ENCODE assay signal across 24 mouse cellular contexts in the genomic region with DNA sequence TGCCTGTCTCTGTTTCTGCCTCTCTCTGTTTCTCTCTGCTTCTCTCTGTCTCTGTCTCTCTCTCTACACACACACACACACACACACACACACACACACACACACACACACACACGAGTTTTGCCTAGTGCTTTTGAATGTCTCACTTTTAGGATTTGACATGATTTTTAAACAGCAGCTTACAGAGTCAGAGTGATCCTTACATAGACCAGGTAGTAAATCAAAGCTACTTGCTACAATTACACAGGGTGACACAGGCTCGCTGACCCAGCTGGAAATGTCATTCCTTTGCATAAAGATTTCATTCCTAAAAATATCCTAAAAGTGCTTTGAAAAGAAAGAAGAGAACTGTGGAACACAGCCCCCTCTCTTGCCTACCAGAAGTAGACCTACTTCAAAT.
"Had no signal": no experiment of that assay in that cellular context is flagged by ENCODE, and none has a peak within 500 bp of the region (broad histone marks: within the 10 kb centered on the region; RNA-seq: fewer than 3 reads in every experiment).

No protein-coding gene starts in this region.

- H3K4me2 ChIP-seq: heart, embryonic 11.5 days; heart, embryonic 13.5 days; heart, embryonic 15.5 days; hindbrain, embryonic 13.5 days; hindbrain, embryonic 15.5 days; limb, embryonic 13.5 days; limb, embryonic 15.5 days; liver, embryonic 12.5 days had no signal

- ATAC-seq: forebrain, postnatal 0 days; hindbrain, postnatal 0 days; intestine, embryonic 16.5 days; liver, embryonic 12.5 days had no signal

- H3K27me3 ChIP-seq: heart, embryonic 13.5 days; heart, embryonic 15.5 days; hindbrain, embryonic 13.5 days; hindbrain, embryonic 15.5 days; limb, embryonic 13.5 days; limb, embryonic 15.5 days; liver, embryonic 12.5 days had no signal

- H3K9me3 ChIP-seq: heart, embryonic 13.5 days; heart, embryonic 15.5 days; hindbrain, embryonic 13.5 days; hindbrain, embryonic 15.5 days; limb, embryonic 13.5 days; limb, embryonic 15.5 days; liver, embryonic 12.5 days had no signal

- H3K27ac ChIP-seq: heart, adult 2 months; heart, embryonic 13.5 days; heart, embryonic 15.5 days; hindbrain, embryonic 13.5 days; hindbrain, embryonic 15.5 days; hindbrain, postnatal 0 days; limb, embryonic 13.5 days; limb, embryonic 15.5 days; liver, embryonic 12.5 days; liver, embryonic 14.5 days had no signal

- H3K4me1 ChIP-seq: heart, embryonic 13.5 days; heart, embryonic 15.5 days; hindbrain, embryonic 13.5 days; hindbrain, embryonic 15.5 days; limb, embryonic 13.5 days; limb, embryonic 15.5 days; liver, embryonic 12.5 days had no signal

- H3K4me3 ChIP-seq: heart, adult 2 months; heart, embryonic 13.5 days; heart, embryonic 15.5 days; hindbrain, embryonic 13.5 days; hindbrain, embryonic 15.5 days; limb, embryonic 13.5 days; limb, embryonic 15.5 days; liver, embryonic 12.5 days had no signal

- DNase-seq: forebrain, postnatal 0 days; gastrocnemius, postnatal 14 days; gastrocnemius, postnatal 36 days; heart, adult 11 months; heart, adult 2 months; heart, postnatal 14 days; heart, postnatal 36 days; kidney, adult 11 months; kidney, adult 2 months; kidney, postnatal 36 days; layer of hippocampus, adult 9-11 months; layer of hippocampus, postnatal 36 days; left cerebral cortex, postnatal 4 days had no signal

- H3K9ac ChIP-seq: forebrain, postnatal 0 days; heart, embryonic 13.5 days; heart, embryonic 15.5 days; hindbrain, embryonic 13.5 days; hindbrain, embryonic 15.5 days; limb, embryonic 13.5 days; limb, embryonic 15.5 days; liver, embryonic 12.5 days; liver, embryonic 14.5 days had no signal

- H3K36me3 ChIP-seq: heart, embryonic 13.5 days; heart, embryonic 15.5 days; hindbrain, embryonic 13.5 days; hindbrain, embryonic 15.5 days; limb, embryonic 13.5 days; limb, embryonic 15.5 days; liver, embryonic 12.5 days had no signal
